Mouse (Mus musculus) gastrocnemius, postnatal 36 days (tissue): ENCODE measurements around the gene Cdkn2c. TPM values are rescaled to one million over a fixed set of nuclear protein-coding genes. Genes with fewer than 3 reads are reported as not detected.
"Not testable (repeated sequence)": the region's sequence is repeated elsewhere in the genome, so short reads cannot be mapped to it uniquely, and the experiment has no call there.

ENCODE experiments used
- DNase-seq, 2 experiments: peaks; one replicate each; pipeline ENCODE4 v3.0.0; 2022
- intact Hi-C: fragments of 180-260 bp; cut with DNase I; formaldehyde crosslinking; loops from one replicate; pipeline ENCODE4 v1.15.1; 2025
- long read RNA-seq, 2 experiments: library from polyadenylated mRNA; stranded (forward); transcript quantifications; one replicate each; pipeline ENCODE4 v2.0.0; 2021
- total RNA-seq, 2 experiments: library from RNA; stranded (reverse); gene quantifications; 2 replicates each; pipeline ENCODE4 v1.2.3; 2021

The Cdkn2c gene
- 1 to 10 TPM; 8.9 to 9.8 TPM for total RNA-seq
- long read RNA-seq, experiment 1, transcript Cdkn2c-202 (3 exons, 2,471 nt) = major isoform, 9 of 16 reads
- long read RNA-seq, experiment 1, transcript Cdkn2c-201 (2 exons, 1,106 nt) = minor isoform, 7 of 16 reads
- long read RNA-seq, experiment 1, partial matches to known transcripts = 0 of 16 reads
- long read RNA-seq, experiment 1, other reads (novel, unspliced or antisense) = 0 of 16 reads
- long read RNA-seq, experiment 2, transcript Cdkn2c-201 (2 exons, 1,106 nt) = major isoform, 12 of 19 reads
- long read RNA-seq, experiment 2, transcript Cdkn2c-202 (3 exons, 2,471 nt) = minor isoform, 6 of 19 reads
- long read RNA-seq, experiment 2, partial matches to known transcripts = 0 of 19 reads
- long read RNA-seq, experiment 2, other reads (novel, unspliced or antisense) = 1 of 19 reads

DNA sequence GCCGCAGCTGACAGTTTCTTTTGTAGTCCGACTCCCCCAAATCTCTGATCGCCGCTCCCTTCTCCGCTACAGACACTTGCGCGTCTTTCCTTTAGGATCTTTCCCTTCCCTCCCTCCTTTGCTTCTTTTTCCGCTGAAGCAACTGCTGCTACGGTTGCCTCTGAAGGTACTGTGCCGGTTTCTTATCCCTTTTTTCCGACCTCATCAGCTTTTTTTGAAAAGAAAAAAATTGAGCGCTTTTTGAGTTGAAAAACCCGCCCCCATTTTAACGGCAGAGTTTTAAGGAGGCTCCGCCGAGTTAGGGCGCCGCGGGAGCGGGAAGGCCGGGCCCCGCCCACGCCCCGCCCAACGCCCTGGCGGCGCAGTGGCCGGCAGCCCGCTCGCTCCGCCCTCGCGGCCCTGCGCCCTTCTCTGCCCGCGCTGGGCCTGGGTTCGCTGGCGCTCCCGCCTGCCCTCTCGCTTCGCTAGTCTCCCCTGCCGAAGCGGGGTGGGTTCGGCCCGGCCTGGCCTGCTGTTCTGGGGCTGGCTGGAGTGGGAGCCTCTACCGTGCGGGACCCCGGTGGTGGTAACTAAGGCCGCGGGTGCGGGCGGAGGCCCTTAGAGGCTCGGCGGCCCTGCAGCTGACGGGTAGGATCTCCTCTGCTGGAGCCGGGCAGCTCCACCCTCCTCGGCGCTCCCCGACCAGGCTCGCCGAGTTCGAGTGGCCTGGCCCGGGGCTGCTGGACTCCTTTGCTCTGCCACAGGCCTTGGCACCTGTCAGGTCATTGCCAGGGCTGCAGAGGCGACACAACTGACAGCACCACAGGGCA is at the start of gene Cdkn2c:
TSS of gene Cdkn2c (minus strand) at position 729 of the 809 bp plus-strand sequence.
- intact Hi-C loops = loop anchor here (1.0 kb wide), 1 partner anchor 10 kb away; the partner anchor contains the start of gene Faf1

DNA sequence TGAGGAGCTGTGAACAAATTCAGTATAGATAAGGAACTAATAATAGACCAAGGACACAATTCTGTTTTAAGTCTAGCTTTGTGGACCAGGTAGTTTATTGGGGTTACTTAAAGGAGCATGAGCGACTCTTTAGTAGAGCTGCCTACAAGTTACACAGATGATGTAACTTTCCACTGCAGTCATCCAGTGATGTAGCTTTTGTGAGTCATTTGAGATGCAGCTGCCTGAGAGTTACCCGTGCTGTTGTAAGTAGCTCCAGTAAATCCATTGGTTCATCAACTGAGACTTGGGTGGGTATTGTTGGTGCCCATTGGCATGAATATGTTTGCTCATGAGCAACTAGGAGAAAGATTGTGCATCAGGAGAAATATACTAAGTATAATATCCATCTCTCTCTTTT is 38.4 kb upstream of the Cdkn2c start:
- DNase-seq = no peak
- intact Hi-C loops = no loop called here

More for the DNA sequence above, at the start of gene Cdkn2c:
- peak; percentile 83 to 91 for DNase-seq

DNA sequence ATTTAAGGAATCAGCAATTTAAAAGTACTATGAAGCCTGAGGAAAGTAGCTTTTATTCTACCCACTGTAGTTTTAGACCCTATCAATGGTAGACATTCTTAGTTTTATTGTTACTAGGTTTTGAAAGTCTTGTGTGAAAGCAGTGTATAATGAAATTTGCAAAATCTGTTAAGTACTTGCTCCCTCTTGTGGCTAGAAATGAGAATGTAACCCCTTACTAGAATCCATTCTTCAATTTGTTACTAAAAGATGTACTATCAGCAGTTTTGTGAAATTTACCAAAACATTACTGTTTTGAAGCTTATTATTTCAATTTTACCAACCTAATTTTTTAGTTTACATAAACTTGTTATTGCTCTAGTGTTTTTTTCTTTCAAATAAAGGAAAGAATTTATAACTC is 36.6 kb upstream of the Cdkn2c start:
- no peak for DNase-seq
- intact Hi-C loops = loop anchor here (5.0 kb wide), 2 partner anchors 126 to 196 kb away; no protein-coding TSS in a partner anchor

DNA sequence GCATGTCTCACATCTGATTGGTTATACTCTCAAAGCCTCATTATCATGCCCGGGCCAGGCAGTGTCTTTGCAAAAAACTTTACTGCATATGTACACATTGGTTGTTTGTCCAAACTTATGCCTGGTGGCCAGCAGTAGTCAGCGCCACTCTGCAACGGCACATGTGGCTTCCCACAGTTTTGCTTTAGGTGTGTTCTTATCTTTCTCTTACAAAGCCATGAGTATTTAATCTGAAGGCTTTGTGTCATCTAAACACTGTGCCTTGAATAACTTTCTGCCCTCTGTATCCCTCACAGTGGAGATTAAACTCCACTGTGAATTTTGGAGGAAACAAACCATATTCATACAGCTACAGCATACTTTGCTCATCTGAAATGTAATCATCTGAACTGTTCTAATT is 33.7 kb upstream of the Cdkn2c start:
- not testable (repeated sequence) for DNase-seq
- intact Hi-C loops = loop anchor here (5.0 kb wide), 2 partner anchors 123 to 193 kb away; no protein-coding TSS in a partner anchor

DNA sequence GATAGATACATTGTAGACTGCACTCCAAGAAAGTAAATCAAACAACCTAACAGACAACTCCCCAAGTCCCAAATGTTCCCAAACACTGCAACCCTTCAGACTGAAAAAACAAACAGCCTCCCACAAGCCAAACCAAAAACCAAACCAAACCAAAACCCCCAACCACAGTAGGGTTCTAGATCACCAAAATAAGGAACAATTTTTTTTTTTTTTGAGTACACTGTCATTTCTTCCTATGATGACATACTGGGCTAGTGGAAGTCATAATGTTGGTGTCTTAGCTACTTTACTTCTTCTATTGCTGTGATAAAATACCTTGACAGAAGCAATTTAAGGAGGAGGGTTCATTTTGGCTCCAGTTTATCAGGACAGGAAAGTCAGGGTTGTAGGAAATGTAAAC is 25.7 kb upstream of the Cdkn2c start:
- intact Hi-C loops = no loop called here
- no peak for DNase-seq

DNA sequence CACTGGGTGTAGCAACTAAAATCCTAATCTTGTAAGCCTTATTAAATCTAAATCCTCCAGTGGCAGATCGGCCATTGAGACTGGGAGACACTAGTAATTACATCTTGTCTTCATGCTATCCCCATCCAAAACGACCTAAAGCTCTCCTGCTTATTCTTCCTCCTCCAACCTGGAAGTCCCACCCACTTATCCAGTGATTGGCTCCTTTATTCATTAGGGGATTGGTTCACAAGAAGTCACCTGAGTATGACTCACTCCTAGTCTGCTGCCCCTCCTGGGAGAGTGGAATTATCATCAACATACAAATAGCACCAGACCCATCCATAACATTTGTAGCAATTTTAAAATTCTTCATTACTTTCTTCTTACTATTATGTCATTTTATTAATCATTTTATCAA is 16.6 kb upstream of the Cdkn2c start:
- no peak for DNase-seq
- intact Hi-C loops = no loop called here

DNA sequence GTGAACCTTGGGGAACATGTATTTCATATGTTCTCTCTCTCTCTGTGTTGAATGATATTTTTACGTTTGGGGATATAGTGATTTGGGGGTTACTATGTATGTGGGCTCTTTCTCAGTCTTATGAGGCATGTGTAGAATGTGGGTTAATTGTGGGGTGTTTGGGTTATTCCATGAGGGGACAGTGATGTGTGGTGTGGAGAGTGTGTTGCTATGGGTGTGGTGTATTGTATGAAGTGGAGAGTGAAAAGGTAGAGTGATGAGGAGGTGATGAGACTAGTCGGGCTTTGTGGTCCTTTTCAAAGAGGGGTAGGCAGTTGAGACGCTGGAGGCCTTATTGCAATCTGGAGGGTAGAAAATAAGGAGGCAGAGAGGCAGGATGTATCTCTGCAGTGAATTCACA is 10.2 kb upstream of the Cdkn2c start:
- no peak for DNase-seq
- intact Hi-C loops = no loop called here

DNA sequence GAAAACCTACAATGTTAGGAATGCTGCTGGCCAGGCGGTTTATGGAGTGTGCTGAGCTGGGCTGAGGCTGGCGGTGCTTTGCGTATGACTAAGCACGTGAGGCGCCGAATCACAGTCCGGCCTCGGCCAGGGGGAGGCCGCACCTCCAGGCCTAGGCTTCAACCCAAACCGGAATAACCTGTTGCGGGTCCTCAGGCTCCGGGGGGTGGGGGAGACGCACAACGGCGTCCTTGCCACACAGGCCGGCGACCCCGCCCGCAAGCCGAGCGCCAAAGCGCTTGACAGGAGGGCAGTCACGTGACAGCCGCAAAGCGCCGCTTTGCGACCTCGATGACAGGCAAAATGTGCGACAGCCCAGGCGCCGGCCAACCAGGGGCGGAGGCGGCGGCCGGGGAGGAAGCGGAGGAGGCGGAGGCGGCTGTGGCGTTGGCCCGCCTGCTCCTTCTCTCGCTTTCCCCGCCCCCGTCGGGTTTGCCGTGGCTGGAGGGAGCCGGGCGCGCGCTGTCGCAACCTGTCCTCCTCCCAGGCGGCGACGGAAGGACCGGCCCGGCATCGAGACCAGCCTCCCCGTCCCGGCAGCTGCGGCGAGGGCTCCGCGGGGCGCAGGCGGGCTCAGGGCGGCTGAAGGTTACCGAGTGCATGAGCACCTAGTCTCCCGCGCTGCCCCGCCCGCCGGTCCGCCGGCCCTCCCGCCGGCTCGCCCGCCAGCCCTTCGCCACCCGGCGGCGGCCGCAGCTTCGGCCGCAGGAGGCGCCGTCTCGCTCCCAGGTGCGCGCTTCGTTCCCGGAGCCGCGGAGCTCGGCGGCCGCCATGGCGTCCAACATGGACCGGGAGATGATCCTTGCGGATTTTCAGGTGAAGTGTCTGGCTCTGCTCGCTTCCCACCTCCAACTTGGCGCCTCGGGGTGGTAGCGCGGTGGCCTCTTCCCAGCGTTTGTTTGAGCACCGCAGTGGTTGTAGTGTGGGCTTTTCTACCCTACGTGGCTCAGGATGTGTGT is 9.5 kb upstream of the Cdkn2c start, which contains the start of gene Faf1:
TSS of gene Faf1 (plus strand) at position 371 of the 998 bp plus-strand sequence.
- DNase-seq = peak; percentile 96
- intact Hi-C loops = loop anchor here (1.0 kb wide), 1 partner anchor 10 kb away; no protein-coding TSS in a partner anchor

DNA sequence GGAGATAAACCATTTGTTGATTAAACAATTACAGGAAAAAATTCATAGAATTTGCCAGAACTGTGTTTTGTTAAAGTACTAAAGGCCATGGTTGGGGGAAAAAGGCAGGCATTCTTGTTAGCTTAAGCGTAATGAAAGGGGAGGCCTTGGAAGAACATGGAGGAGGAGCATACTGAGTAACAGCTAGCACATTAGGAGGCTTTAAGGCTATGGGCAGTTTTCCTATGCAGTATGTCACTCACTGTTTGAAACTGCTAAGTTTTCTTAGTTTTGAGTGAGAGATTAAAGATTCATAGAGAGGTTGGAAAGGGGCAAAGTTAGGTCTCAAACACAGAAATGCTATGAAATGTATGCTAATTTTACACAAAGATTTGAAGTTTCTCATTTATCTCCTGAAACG is 7.1 kb upstream of the Cdkn2c start:
- DNase-seq = no peak
- intact Hi-C loops = no loop called here

DNA sequence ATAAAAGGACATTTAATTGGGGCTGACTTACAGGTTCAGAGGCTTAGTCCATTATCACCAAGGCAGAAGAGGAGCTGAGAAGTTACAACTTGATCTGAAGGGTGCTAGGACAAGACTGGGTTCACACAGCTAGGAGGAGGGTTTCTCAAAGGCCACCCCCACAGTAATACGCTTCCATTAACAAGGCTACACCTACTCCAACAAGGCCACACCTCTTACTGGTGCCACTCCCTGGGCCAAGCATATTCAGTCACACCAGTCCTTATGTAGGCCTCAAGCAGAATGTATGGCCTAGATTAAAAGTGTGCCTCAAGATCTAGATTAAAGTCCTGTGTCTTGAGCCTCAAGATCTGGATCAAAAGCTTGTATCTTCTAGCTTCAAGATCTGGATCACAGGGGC is 5.0 kb upstream of the Cdkn2c start:
- intact Hi-C loops = no loop called here
- DNase-seq = no peak

DNA sequence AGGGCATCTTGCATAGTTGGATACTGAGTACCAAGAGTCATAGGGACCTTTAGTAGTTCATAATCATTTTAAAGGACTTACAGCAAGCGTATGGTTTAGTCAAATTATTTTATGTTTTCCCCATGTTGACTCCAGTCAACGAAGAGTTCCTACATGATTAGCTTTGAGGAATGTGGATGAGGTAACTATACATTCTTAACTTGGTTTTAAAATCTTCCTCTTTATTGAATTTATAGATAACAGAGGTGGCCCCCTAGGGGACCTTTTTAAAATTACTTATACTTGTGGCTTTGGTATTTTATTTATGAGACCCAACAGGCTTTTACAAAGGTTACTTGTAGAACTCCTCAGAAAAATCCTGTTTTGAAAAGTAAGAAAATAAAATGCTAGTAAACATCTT is 3.2 kb upstream of the Cdkn2c start:
- no peak for DNase-seq
- intact Hi-C loops = no loop called here

DNA sequence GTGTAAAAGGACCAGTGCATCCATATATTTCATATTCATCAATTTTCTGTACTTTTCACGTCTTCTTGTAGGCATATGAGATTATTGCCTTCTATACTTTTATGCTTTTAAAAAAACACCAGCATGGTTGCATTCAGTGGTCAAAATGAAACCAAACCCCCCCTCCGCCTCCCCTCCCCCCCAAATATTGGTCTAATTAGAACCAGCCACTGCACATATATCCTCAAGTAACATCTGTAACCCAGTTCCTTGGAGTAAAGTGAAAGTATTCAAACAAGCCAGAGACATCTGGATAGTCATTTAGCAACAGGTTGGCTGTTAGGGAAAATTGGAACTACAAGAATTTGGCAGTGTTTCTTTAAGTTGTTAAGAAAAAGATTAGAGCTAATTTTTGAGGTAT is 529 bp upstream of the Cdkn2c start:
- no peak for DNase-seq
- intact Hi-C loops = no loop called here

DNA sequence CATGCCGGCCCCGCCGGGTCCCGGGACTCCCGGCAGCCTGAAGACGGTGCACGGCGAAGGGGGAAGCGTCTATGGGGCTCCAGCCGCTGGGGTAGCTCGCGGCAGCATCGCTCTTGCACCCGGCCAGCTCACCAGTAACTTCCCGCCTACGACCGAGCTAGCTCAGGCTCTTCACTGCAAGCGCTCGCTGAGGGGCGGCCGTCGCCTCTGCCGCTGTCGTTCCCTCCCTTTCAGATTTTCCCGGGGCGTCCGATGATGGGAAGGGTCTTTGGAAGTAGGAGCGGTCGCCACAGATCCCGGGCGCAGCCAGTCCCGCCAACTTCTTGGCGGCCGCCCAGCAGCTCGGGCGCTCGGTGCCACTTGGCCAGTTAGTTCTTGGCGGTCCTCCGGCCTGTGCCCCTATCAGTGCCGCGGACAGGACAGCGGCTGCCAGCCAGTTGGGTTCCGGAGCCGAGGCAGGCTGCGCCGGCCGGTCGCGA is 968 bp downstream of the Cdkn2c start:
- intact Hi-C loops = loop anchor here (1.0 kb wide), 1 partner anchor 10 kb away; the partner anchor contains the start of gene Faf1
- peak; percentile 57 to 64 for DNase-seq

DNA sequence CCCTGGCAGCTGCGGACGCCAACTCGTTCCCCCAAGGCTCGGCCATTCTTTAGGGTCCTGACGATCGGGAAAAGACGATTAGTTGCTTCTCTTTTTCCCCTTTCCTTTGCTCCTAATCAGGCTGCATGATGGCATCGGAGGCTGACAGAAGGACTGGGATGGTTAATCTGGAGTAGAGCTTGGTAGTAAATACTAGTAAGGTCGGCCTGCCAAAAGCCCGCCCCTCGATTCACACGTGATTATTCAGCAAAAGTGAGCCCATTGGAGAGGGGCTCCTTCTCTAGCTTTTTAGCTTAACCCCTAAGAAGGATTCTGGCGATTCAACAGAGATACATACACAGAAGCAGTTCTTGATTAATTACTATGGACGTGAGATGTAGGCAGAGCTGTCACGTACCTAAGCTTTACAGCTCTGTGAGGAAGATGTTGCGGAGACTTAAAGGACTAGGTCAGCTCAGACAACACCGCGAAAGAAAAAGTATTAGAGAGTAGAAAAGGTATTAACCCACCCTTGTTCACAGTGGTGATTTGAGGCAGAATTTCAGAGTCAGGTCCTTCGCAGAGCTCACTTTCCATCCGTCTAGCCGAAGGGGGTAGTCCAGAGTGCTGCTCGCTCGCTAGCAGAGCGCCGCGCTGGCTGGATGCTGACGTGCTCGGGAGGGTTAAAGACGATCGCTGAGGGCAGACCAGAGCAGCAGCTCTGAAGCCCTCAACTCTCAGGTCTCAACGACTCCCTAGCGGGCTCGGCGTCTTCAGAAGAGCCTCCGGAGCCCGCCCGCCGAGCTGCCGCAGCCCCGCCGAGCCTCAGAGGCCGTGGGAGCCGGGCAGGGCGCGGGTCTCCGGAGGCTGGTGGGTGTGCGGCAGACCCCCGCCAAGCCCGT is 1.6 kb downstream of the Cdkn2c start:
- DNase-seq = peak; percentile 50 to 59
- intact Hi-C loops = no loop called here

DNA sequence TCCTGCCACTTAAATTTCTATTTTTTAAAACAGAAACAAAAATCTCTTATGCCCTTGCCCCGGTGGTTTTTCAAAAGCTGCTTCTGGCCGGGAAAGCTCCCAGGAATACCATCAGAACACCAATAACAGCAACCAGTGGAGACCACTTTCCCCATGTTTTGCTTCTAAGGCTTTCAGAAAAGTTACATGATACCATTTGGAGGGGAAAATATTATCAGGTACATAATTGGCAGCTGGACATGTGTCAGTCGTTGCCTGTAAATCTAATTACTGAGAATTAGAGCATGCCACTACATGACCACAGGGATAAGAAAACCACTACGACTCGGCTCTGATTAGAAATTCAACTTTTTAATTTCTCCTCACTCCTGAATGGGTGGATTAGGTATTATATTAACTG is 2.9 kb downstream of the Cdkn2c start:
- DNase-seq = no peak
- intact Hi-C loops = no loop called here

DNA sequence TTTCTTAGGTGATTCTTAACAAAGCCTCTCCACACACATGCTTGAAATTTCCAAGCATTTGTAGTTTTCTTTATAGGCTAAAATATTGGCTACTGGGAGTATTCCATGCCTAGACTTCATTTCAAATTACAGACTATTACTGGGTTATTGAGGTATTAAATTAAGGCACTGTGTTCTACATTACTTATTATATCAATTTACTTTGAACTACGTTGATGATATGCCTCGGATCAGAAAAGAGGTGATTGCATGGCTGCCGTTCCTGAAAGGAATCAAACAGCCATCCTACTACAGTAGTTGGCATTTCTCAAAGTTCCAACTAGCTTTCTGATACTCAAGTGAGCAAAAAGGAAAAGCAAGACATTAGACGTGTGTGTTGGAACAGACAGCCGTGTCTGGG is 4.7 kb downstream of the Cdkn2c start:
- DNase-seq = no peak
- intact Hi-C loops = no loop called here

DNA sequence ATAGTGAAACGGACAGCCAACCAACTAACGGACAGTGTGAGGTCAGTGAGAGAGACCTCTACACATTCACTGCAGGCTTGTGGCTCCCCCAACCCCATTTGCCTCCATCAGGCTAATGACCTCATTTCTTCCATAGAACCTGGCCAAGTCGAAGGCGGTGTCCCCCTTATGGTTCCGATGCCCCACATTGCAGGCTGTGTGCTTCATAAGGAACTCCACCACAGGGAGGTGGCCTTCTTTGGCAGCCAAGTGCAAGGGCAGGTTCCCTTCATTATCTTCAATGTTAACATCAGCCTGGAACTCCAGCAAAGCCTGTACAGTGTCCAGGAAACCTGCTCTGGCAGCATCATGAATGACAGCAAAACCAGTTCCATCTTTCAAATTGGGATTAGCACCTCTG is 5.8 kb downstream of the Cdkn2c start:
- intact Hi-C loops = no loop called here
- no peak for DNase-seq

DNA sequence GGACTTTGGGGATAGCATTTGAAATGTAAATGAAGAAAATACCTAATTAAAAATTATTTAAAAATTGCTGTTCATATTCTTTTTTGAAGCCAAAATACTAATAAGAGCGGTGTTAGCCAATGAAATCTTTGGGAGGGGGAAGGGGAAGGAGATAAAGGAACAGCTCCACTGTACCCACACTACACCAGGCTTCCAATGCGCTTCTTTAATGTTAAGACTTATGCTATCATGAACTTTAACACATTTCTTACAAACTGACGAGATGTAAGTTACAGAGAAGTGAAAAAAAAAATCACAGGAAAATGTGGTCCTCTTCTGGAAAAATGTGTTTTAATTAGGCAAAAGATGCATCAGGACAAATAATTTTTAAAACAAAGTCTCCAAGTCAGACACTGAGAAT is 6.4 kb downstream of the Cdkn2c start:
- intact Hi-C loops = no loop called here
- no peak for DNase-seq

DNA sequence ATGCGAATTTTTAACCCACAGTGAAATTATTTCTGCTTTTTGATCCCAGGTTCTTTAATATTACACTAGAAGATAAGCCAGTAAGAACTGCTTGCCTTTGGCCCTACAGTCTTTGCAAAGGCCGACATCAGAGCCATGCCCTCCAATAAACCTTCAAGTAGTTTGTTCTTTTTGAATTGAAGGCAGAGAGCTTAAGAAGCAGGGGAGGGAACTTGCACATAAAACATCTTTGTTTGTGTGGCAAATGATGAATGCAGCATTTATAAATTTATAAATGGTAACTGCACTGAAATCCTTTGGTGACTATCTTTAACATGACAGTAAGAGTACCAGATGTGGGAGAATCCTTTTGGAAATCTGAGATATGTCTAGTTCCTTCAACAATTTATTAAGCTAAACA is 7.4 kb downstream of the Cdkn2c start:
- intact Hi-C loops = no loop called here
- no peak for DNase-seq
